23 mouse cellular contexts compared by ENCODE assay signal in the genomic region with DNA sequence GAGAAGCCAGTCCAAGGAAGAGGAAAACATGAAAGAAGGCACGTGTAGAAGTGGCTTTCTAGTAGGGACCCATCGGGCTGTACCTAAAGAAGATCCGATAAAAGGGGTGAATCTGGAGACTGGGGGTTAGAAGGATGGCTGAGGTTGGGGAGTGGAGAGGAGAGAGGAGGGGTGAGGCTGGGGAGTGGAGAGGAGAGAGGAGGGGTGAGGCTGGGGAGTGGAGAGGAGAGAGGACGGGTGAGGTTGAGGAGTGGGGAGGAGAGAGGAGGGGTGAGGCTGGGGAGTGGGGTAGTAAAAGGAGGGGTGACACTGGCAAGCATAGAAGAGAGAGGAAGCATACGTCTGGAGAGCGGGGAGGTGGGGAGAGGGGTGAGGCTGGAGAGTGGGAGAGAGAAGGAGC. TPM values are rescaled to one million over a fixed set of nuclear protein-coding genes. Genes with fewer than 3 reads are reported as not detected.
A peak's percentile ranks its signal among the peaks of the same experiment; 100 is the strongest.
DNase-seq lines count a peak whose midpoint lies in the region; ATAC-seq lines count a peak whose summit lies in the region.
"Had no signal": no experiment of that assay in that cellular context is flagged by ENCODE, and none has a peak within 500 bp of the region (broad histone marks: within the 10 kb centered on the region; RNA-seq: fewer than 3 reads in every experiment).

No protein-coding gene starts in this region.

- peaks cover 79% of the 10 kb centered on the region for H3K27me3 ChIP-seq in hindbrain, embryonic 13.5 days
- peaks cover 78% of the 10 kb centered on the region for H3K27me3 ChIP-seq in hindbrain, embryonic 10.5 days (ENCODE audit: insufficient read depth, poor library complexity, severe bottlenecking)
- peaks cover 68% of the 10 kb centered on the region for H3K27me3 ChIP-seq in liver, embryonic 15.5 days
- peaks cover 42% of the 10 kb centered on the region for H3K27me3 ChIP-seq in stomach, embryonic 16.5 days (ENCODE audit: control insufficient read depth, insufficient read depth, low read length)

- H3K36me3 ChIP-seq in hindbrain, embryonic 13.5 days: no peaks in the 10 kb centered on the region
- no peaks in the 10 kb centered on the region for H3K36me3 ChIP-seq in hindbrain, embryonic 10.5 days
- H3K36me3 ChIP-seq in liver, embryonic 15.5 days (replicated peaks): no peaks in the 10 kb centered on the region
- no peaks in the 10 kb centered on the region for H3K36me3 ChIP-seq in stomach, embryonic 16.5 days (ENCODE audit: control insufficient read depth, insufficient read depth, low read length)
- H3K36me3 ChIP-seq: forebrain, embryonic 10.5 days; neural tube, embryonic 13.5 days had no signal

- H3K27ac ChIP-seq in hindbrain, embryonic 13.5 days: no peak overlapping the region
- H3K27ac ChIP-seq in hindbrain, embryonic 10.5 days: no peak overlapping the region
- H3K27ac ChIP-seq in liver, embryonic 15.5 days (replicated peaks): no peak overlapping the region
- H3K27ac ChIP-seq in stomach, embryonic 16.5 days (ENCODE audit: low read length): no peak overlapping the region
- H3K27ac ChIP-seq: forebrain, embryonic 10.5 days; neural tube, embryonic 13.5 days had no signal

- 80% methylated on average over 6 of the region's 6 CpGs for WGBS in hindbrain, embryonic 13.5 days
- WGBS in hindbrain, embryonic 10.5 days: 82% methylated on average over 6 of the region's 6 CpGs
- WGBS in liver, embryonic 15.5 days (ENCODE audit: insufficient replicate concordance): 56% methylated on average over 6 of the region's 6 CpGs
- WGBS in stomach, embryonic 16.5 days: 79% methylated on average over 6 of the region's 6 CpGs

- no peaks in the 10 kb centered on the region for H3K9me3 ChIP-seq in hindbrain, embryonic 13.5 days
- no peaks in the 10 kb centered on the region for H3K9me3 ChIP-seq in hindbrain, embryonic 10.5 days
- H3K9me3 ChIP-seq in liver, embryonic 15.5 days (replicated peaks): no peaks in the 10 kb centered on the region
- no peaks in the 10 kb centered on the region for H3K9me3 ChIP-seq in stomach, embryonic 16.5 days (replicated peaks; ENCODE audit: control insufficient read depth, low read length)
- H3K9me3 ChIP-seq: forebrain, embryonic 10.5 days; neural tube, embryonic 13.5 days had no signal

- ATAC-seq in hindbrain, embryonic 13.5 days (ENCODE audit: low FRiP score): peak; percentile 58; the same call in 1 of the 2 replicates
- ATAC-seq in liver, embryonic 15.5 days (ENCODE audit: insufficient read depth): 0 out of 2 replicates have a peak, but pooled peaks have one; percentile 18
- 0 out of 2 replicates have a peak, but pooled peaks have one; percentile 43 for ATAC-seq in erythroid progenitor cell, adult 5-6 weeks (replicated peaks; ENCODE audit: low FRiP score, poor library complexity, severe bottlenecking)
- ATAC-seq in stomach, embryonic 16.5 days (ENCODE audit: insufficient read depth, low FRiP score): peak; percentile 56

- H3K9ac ChIP-seq in hindbrain, embryonic 13.5 days: no peak overlapping the region
- H3K9ac ChIP-seq in liver, embryonic 15.5 days: no peak overlapping the region
- H3K9ac ChIP-seq in stomach, embryonic 16.5 days (ENCODE audit: low read length): no peak overlapping the region
- H3K9ac ChIP-seq: neural tube, embryonic 13.5 days had no signal

- DNase-seq in hindbrain, embryonic 10.5 days (ENCODE audit: low spot score): no peak
- DNase-seq in liver: no peak
- no peak for DNase-seq in ovary, postnatal 14 days (ENCODE audit: low spot score)
- DNase-seq: adrenal gland, postnatal 14 days; cerebellum, adult 11-12 months; cerebellum, postnatal 36 days; heart, adult 18-20 months; kidney, adult 2 months; left cerebral cortex, postnatal 4 days; lung, adult 2 months; thymus, adult 18-20 months had no signal

- no peak overlapping the region for H3K4me2 ChIP-seq in hindbrain, embryonic 13.5 days
- no peak overlapping the region for H3K4me2 ChIP-seq in liver, embryonic 15.5 days
- H3K4me2 ChIP-seq in stomach, embryonic 16.5 days (ENCODE audit: low read depth, low read length): no peak overlapping the region
- H3K4me2 ChIP-seq: neural tube, embryonic 13.5 days had no signal

- peaks cover 17% of the 10 kb centered on the region for H3K4me1 ChIP-seq in hindbrain, embryonic 13.5 days (replicated peaks)
- peaks cover 13% of the 10 kb centered on the region; the same call in 1 of the 2 replicates for H3K4me1 ChIP-seq in hindbrain, embryonic 10.5 days (replicated peaks)
- H3K4me1 ChIP-seq in liver, embryonic 15.5 days (replicated peaks): no peaks in the 10 kb centered on the region
- peaks cover 4% of the 10 kb centered on the region; the same call in 1 of the 2 replicates for H3K4me1 ChIP-seq in stomach, embryonic 16.5 days (ENCODE audit: control insufficient read depth, insufficient read depth, low read length)

- no peak overlapping the region for H3K4me3 ChIP-seq in hindbrain, embryonic 13.5 days
- H3K4me3 ChIP-seq in hindbrain, embryonic 10.5 days: no peak overlapping the region
- H3K4me3 ChIP-seq in liver, embryonic 15.5 days (replicated peaks): no peak overlapping the region
- no peak overlapping the region for H3K4me3 ChIP-seq in stomach, embryonic 16.5 days (replicated peaks; ENCODE audit: low read length)
- H3K4me3 ChIP-seq: forebrain, embryonic 10.5 days; neural tube, embryonic 13.5 days had no signal

RNA-seq across cellular contexts. Expression of a gene that starts 3.8 kb away (rescaled TPM):
- polyA plus RNA-seq in hindbrain, embryonic 13.5 days (2015; fragmentation: Nextera tagmentation; extraction: Ambion mirVana): not detected in 2 replicates
- not detected in 2 replicates for polyA plus RNA-seq in hindbrain, embryonic 10.5 days (2016; fragmentation: Nextera tagmentation; extraction: Ambion mirVana)
- not detected in 2 replicates for polyA plus RNA-seq in liver, embryonic 15.5 days (2015; fragmentation: Nextera tagmentation; extraction: Ambion mirVana)
- total RNA-seq in erythroid progenitor cell, adult 5-6 weeks (2015; ENCODE audit: low replicate concordance): not detected in 2 replicates
- total RNA-seq in erythroid progenitor cell, adult 5-6 weeks (2017; ENCODE audit: low replicate concordance): not detected in 2 replicates
- polyA plus RNA-seq in stomach, embryonic 16.5 days (2015; fragmentation: Nextera tagmentation; extraction: Ambion mirVana): not detected in 2 replicates
- total RNA-seq: adrenal gland, postnatal 14 days; gastrocnemius, adult 8-10 months; heart, adult 18-20 months; left cerebral cortex, postnatal 4 days had no signal
- polyA plus RNA-seq: C2C12; forebrain, embryonic 10.5 days; heart, embryonic 16.5 days; kidney, adult 2 months; lung, adult 2 months; neural tube, embryonic 13.5 days; urinary bladder, adult 2 months had no signal

RNA-seq across cellular contexts. Expression of a gene that starts 36.6 kb away (rescaled TPM):
- polyA plus RNA-seq in hindbrain, embryonic 13.5 days (2015; fragmentation: Nextera tagmentation; extraction: Ambion mirVana): 0.13 and 0.22 TPM in 2 replicates
- 0.15 and 0.43 TPM in 2 replicates for polyA plus RNA-seq in hindbrain, embryonic 10.5 days (2016; fragmentation: Nextera tagmentation; extraction: Ambion mirVana)
- polyA plus RNA-seq in liver, embryonic 15.5 days (2015; fragmentation: Nextera tagmentation; extraction: Ambion mirVana): 0.09 TPM in 1 of 2 replicates, not detected in the other
- 1.4 TPM in 1 of 2 replicates, not detected in the other for total RNA-seq in erythroid progenitor cell, adult 5-6 weeks (2015; ENCODE audit: low replicate concordance)
- not detected in 2 replicates for total RNA-seq in erythroid progenitor cell, adult 5-6 weeks (2017; ENCODE audit: low replicate concordance)
- 0.15 TPM in 1 of 2 replicates, not detected in the other for polyA plus RNA-seq in stomach, embryonic 16.5 days (2015; fragmentation: Nextera tagmentation; extraction: Ambion mirVana)
- total RNA-seq: layer of hippocampus, adult 18-20 months; left cerebral cortex, adult 18-20 months had no signal
